Mouse (Mus musculus): ENCODE measurements around the gene Mcf2l. TPM values are rescaled to one million over a fixed set of nuclear protein-coding genes. Genes with fewer than 3 reads are reported as not detected.

Gene Mcf2l
- polyA plus RNA-seq, 1 experiment from 2014 or later: 163 TPM

GRCm38 (mm10) chr8:12903790-12904415 lies 30.3 kb downstream of the Mcf2l start:
- Histone ChIP-seq H3K4me1 (replicated peaks; ENCODE audit: control insufficient read depth, insufficient read depth, low read length) (0 out of 2 replicates have a peak, but pooled peaks cover 2% of the 10 kb centered on the region), H3K4me2 (ENCODE audit: low read length) (no peak overlapping the region), H3K9ac (replicated peaks; ENCODE audit: low read depth, low read length) (no peak overlapping the region), H3K27ac (ENCODE audit: low read length) (no peak overlapping the region), H3K27me3 (replicated peaks; ENCODE audit: control insufficient read depth, insufficient read depth, low read length) (no peaks in the 10 kb centered on the region), H3K4me3 (replicated peaks; ENCODE audit: low read length) (no peak overlapping the region), H3K9me3 (ENCODE audit: control insufficient read depth, low read length) (no peaks in the 10 kb centered on the region), H3K36me3 (ENCODE audit: control insufficient read depth, insufficient read depth) (no peaks in the 10 kb centered on the region)
- ATAC-seq: no peak
- 91% methylated on average over 13 of the region's 13 CpGs for WGBS

- Histone ChIP-seq H3K4me3 (replicated peaks; ENCODE audit: low read length) (no peak overlapping the region), H3K4me1 (replicated peaks; ENCODE audit: control insufficient read depth, insufficient read depth, low read length) (0 out of 2 replicates have a peak, but pooled peaks cover 2% of the 10 kb centered on the region), H3K9ac (replicated peaks; ENCODE audit: low read depth, low read length) (no peak overlapping the region), H3K27me3 (replicated peaks; ENCODE audit: control insufficient read depth, insufficient read depth, low read length) (no peaks in the 10 kb centered on the region), H3K9me3 (ENCODE audit: control insufficient read depth, low read length) (no peaks in the 10 kb centered on the region), H3K4me2 (ENCODE audit: low read length) (no peak overlapping the region), H3K27ac (ENCODE audit: low read length) (no peak overlapping the region), H3K36me3 (ENCODE audit: control insufficient read depth, insufficient read depth) (no peaks in the 10 kb centered on the region)
- ATAC-seq: no peak
- WGBS: 97% methylated on average over 5 of the region's 5 CpGs
Measured at GRCm38 (mm10) chr8:12905122-12905521, 31.5 kb downstream of the Mcf2l start.

GRCm38 (mm10) chr8:12905599-12906321 lies 32.2 kb downstream of the Mcf2l start:
- H3K9ac ChIP-seq (replicated peaks; ENCODE audit: low read depth, low read length): no peak overlapping the region
- H3K4me3 ChIP-seq (replicated peaks; ENCODE audit: low read length): no peak overlapping the region
- H3K9me3 ChIP-seq (ENCODE audit: control insufficient read depth, low read length): no peaks in the 10 kb centered on the region
- H3K27me3 ChIP-seq (replicated peaks; ENCODE audit: control insufficient read depth, insufficient read depth, low read length): no peaks in the 10 kb centered on the region
- H3K27ac ChIP-seq (ENCODE audit: low read length): no peak overlapping the region
- ATAC-seq: no peak
- no peaks in the 10 kb centered on the region for H3K36me3 ChIP-seq (ENCODE audit: control insufficient read depth, insufficient read depth)
- 0 out of 2 replicates have a peak, but pooled peaks cover 2% of the 10 kb centered on the region for H3K4me1 ChIP-seq (replicated peaks; ENCODE audit: control insufficient read depth, insufficient read depth, low read length)
- 78% methylated on average over 11 of the region's 11 CpGs for WGBS
- H3K4me2 ChIP-seq (ENCODE audit: low read length): no peak overlapping the region

GRCm38 (mm10) chr8:12906597-12906996 lies 33.0 kb downstream of the Mcf2l start:
- no peaks in the 10 kb centered on the region for H3K36me3 ChIP-seq (ENCODE audit: control insufficient read depth, insufficient read depth)
- H3K9ac ChIP-seq (replicated peaks; ENCODE audit: low read depth, low read length): no peak overlapping the region
- H3K27me3 ChIP-seq (replicated peaks; ENCODE audit: control insufficient read depth, insufficient read depth, low read length): no peaks in the 10 kb centered on the region
- 0 out of 2 replicates have a peak, but pooled peaks cover 2% of the 10 kb centered on the region for H3K4me1 ChIP-seq (replicated peaks; ENCODE audit: control insufficient read depth, insufficient read depth, low read length)
- H3K4me3 ChIP-seq (replicated peaks; ENCODE audit: low read length): no peak overlapping the region
- H3K4me2 ChIP-seq (ENCODE audit: low read length): no peak overlapping the region
- no peak for ATAC-seq
- no peaks in the 10 kb centered on the region for H3K9me3 ChIP-seq (ENCODE audit: control insufficient read depth, low read length)
- 66% methylated on average over 5 of the region's 5 CpGs for WGBS
- no peak overlapping the region for H3K27ac ChIP-seq (ENCODE audit: low read length)

- no peaks in the 10 kb centered on the region for H3K27me3 ChIP-seq (replicated peaks; ENCODE audit: control insufficient read depth, insufficient read depth, low read length)
- H3K9ac ChIP-seq (replicated peaks; ENCODE audit: low read depth, low read length): no peak overlapping the region
- H3K36me3 ChIP-seq (ENCODE audit: control insufficient read depth, insufficient read depth): no peaks in the 10 kb centered on the region
- ATAC-seq: no peak
- H3K9me3 ChIP-seq (ENCODE audit: control insufficient read depth, low read length): no peaks in the 10 kb centered on the region
- H3K4me2 ChIP-seq (ENCODE audit: low read length): no peak overlapping the region
- H3K4me3 ChIP-seq (replicated peaks; ENCODE audit: low read length): no peak overlapping the region
- WGBS: 90% methylated on average over 4 of the region's 4 CpGs
- no peak overlapping the region for H3K27ac ChIP-seq (ENCODE audit: low read length)
- H3K4me1 ChIP-seq (replicated peaks; ENCODE audit: control insufficient read depth, insufficient read depth, low read length): 0 out of 2 replicates have a peak, but pooled peaks cover 2% of the 10 kb centered on the region
Measured at GRCm38 (mm10) chr8:12907730-12908129, 34.1 kb downstream of the Mcf2l start.

GRCm38 (mm10) chr8:12912011-12912410 lies 38.4 kb downstream of the Mcf2l start:
- Histone ChIP-seq H3K27ac (ENCODE audit: low read length) (no peak overlapping the region), H3K27me3 (replicated peaks; ENCODE audit: control insufficient read depth, insufficient read depth, low read length) (no peaks in the 10 kb centered on the region), H3K4me3 (replicated peaks; ENCODE audit: low read length) (no peak overlapping the region), H3K9ac (replicated peaks; ENCODE audit: low read depth, low read length) (no peak overlapping the region), H3K36me3 (ENCODE audit: control insufficient read depth, insufficient read depth) (no peaks in the 10 kb centered on the region), H3K4me2 (ENCODE audit: low read length) (no peak overlapping the region), H3K4me1 (replicated peaks; ENCODE audit: control insufficient read depth, insufficient read depth, low read length) (peaks cover 13% of the 10 kb centered on the region), H3K9me3 (ENCODE audit: control insufficient read depth, low read length) (no peaks in the 10 kb centered on the region)
- 9% methylated on average over 5 of the region's 5 CpGs for WGBS
- ATAC-seq: no peak

- H3K9me3 ChIP-seq (ENCODE audit: control insufficient read depth, low read length): no peaks in the 10 kb centered on the region
- peak; percentile 87 for ATAC-seq
- H3K4me2 ChIP-seq (ENCODE audit: low read length): peak overlapping the region; percentile 69
- H3K4me3 ChIP-seq (replicated peaks; ENCODE audit: low read length): peak overlapping the region; percentile 41
- no peaks in the 10 kb centered on the region for H3K36me3 ChIP-seq (ENCODE audit: control insufficient read depth, insufficient read depth)
- peak overlapping the region; percentile 47 for H3K9ac ChIP-seq (replicated peaks; ENCODE audit: low read depth, low read length)
- peaks cover 33% of the 10 kb centered on the region for H3K4me1 ChIP-seq (replicated peaks; ENCODE audit: control insufficient read depth, insufficient read depth, low read length)
- no peaks in the 10 kb centered on the region for H3K27me3 ChIP-seq (replicated peaks; ENCODE audit: control insufficient read depth, insufficient read depth, low read length)
- H3K27ac ChIP-seq (ENCODE audit: low read length): peak overlapping the region; percentile 35
- 12% methylated on average over 42 of the region's 42 CpGs for WGBS
Measured at GRCm38 (mm10) chr8:12915187-12916006, 41.8 kb downstream of the Mcf2l start.

- peak overlapping the region; percentile 35 for H3K27ac ChIP-seq (ENCODE audit: low read length)
- H3K9ac ChIP-seq (replicated peaks; ENCODE audit: low read depth, low read length): peak overlapping the region; percentile 47
- no peaks in the 10 kb centered on the region for H3K9me3 ChIP-seq (ENCODE audit: control insufficient read depth, low read length)
- no peaks in the 10 kb centered on the region for H3K36me3 ChIP-seq (ENCODE audit: control insufficient read depth, insufficient read depth)
- H3K4me3 ChIP-seq (replicated peaks; ENCODE audit: low read length): peak overlapping the region; percentile 41
- 55% methylated on average over 16 of the region's 16 CpGs for WGBS
- no peak for ATAC-seq
- H3K27me3 ChIP-seq (replicated peaks; ENCODE audit: control insufficient read depth, insufficient read depth, low read length): no peaks in the 10 kb centered on the region
- H3K4me1 ChIP-seq (replicated peaks; ENCODE audit: control insufficient read depth, insufficient read depth, low read length): peaks cover 33% of the 10 kb centered on the region
- peak overlapping the region; percentile 69 for H3K4me2 ChIP-seq (ENCODE audit: low read length)
Measured at GRCm38 (mm10) chr8:12916156-12916900, 42.7 kb downstream of the Mcf2l start.

All from forebrain, embryonic 16.5 days (tissue).